Mouse (Mus musculus): ENCODE data around the gene Desi1.

- TF ChIP-seq CTCF (IDR thresholded peaks at IDR 0.05; ENCODE audit: low read depth), result peak; percentile 70
- no peak for TF ChIP-seq EP300 (optimal IDR thresholded peaks at IDR 0.05)
These were observed 47.5 kb upstream of the Desi1 start for GRCm38 (mm10) chr15:82081161-82081560.
